Mouse (Mus musculus): ENCODE data around the gene Tpo. TPM values are rescaled to one million over a fixed set of nuclear protein-coding genes. Genes with fewer than 3 reads are reported as not detected.

Gene Tpo
- total and polyA plus RNA-seq, 2 experiments from 2014 or later = 0.05 to 0.81 TPM

DNA sequence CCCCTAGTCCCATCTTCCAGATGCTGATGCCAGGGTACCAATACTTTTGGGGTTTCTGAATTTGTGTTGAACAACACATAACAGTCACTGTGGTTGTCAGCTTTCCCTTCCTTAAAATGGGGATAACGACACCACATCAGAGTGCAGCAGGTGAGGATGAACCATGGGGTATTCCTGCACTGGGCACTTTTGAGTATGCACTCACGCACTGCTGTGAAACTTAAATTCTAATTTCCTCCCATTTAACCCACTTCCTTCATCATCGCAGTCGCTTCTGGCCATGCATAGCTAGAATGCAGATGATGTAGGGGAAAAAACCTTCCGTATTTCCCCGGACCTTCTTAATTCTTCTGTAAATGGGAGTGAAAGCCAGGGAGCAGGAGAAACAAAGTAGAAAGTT is 31.6 kb upstream of the Tpo start:
- 91% methylated on average over 6 of the region's 6 CpGs for WGBS
- no peak overlapping the region for H3K4me2 ChIP-seq (ENCODE audit: low read depth, low read length)
- H3K9ac ChIP-seq (replicated peaks; ENCODE audit: low read length) = no peak overlapping the region
- no peaks in the 10 kb centered on the region for H3K9me3 ChIP-seq (ENCODE audit: low read length)
- no peak overlapping the region for H3K4me3 ChIP-seq (ENCODE audit: low read length)
- no peaks in the 10 kb centered on the region for H3K4me1 ChIP-seq (ENCODE audit: insufficient read depth, low read length)
- DNase-seq (ENCODE audit: low spot score) (no peak), ATAC-seq (no peak)
- H3K36me3 ChIP-seq (ENCODE audit: insufficient read depth, low read length) = no peaks in the 10 kb centered on the region
- no peaks in the 10 kb centered on the region for H3K27me3 ChIP-seq (ENCODE audit: insufficient read depth, low read length)
- TF ChIP-seq CTCF (IDR thresholded peaks at IDR 0.05; ENCODE audit: low read depth) = no peak
- H3K27ac ChIP-seq = no peak overlapping the region

DNA sequence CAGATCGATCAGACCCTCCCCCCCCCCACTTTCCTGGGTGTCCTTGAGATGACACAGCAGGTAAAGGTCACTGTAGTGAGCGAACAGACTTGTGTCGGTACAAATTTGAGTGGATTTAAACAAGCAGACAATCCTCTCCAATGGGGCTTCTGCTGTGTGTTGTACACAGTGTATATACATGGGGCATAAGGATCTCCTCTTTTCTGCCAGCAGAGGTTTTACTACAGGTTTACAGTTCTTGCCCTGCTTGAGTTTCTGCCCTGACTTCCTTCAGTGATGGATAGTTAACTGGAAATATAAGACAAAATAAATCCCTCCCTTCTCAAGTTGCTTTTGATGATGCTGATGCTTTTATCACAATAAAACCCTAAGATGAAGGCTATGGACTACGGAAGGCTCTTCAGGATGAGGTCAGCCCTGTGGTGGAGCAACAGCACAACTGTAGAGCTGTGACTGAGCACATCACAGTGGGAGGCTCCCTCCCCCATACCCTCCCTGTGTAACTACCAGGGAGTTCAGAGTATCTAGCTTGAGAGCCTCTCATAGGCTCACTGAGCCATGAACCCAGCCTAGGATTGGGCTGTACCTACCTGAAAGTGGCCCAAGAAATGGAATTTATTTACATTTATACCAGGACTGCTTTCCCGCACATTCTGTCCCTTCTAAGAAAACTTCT is 29.4 kb upstream of the Tpo start:
- H3K9ac ChIP-seq (replicated peaks; ENCODE audit: low read length) = no peak overlapping the region
- DNase-seq (ENCODE audit: low spot score) (no peak), ATAC-seq (no peak)
- no peaks in the 10 kb centered on the region for H3K27me3 ChIP-seq (ENCODE audit: insufficient read depth, low read length)
- no peak overlapping the region for H3K27ac ChIP-seq
- H3K4me1 ChIP-seq (ENCODE audit: insufficient read depth, low read length) = no peaks in the 10 kb centered on the region
- no peak overlapping the region for H3K4me2 ChIP-seq (ENCODE audit: low read depth, low read length)
- 90% methylated on average over 5 of the region's 5 CpGs for WGBS
- no peak overlapping the region for H3K4me3 ChIP-seq (ENCODE audit: low read length)
- no peak for TF ChIP-seq CTCF (IDR thresholded peaks at IDR 0.05; ENCODE audit: low read depth)
- H3K9me3 ChIP-seq (ENCODE audit: low read length) = no peaks in the 10 kb centered on the region
- no peaks in the 10 kb centered on the region for H3K36me3 ChIP-seq (ENCODE audit: insufficient read depth, low read length)

DNA sequence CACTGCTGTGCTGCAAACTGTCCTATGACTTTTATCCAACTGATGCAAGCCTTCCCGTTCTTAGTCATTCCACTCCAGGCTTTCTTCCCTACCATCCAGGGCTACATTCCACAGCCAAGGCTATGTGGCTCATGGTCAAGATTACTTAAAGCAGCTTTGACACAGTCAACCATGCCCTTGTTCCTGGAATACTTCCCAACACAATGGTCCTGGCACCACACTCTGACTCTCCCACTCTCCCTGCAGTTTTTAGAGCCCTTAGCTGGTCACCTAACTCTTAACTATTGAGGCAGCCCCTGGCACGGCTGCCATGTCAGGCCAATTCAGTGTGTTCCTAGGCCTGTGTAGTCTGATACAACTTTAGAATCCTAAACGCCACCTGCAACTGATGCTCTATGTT is 28.1 kb upstream of the Tpo start:
- H3K4me1 ChIP-seq (ENCODE audit: insufficient read depth, low read length) = no peaks in the 10 kb centered on the region
- H3K36me3 ChIP-seq (ENCODE audit: insufficient read depth, low read length) = no peaks in the 10 kb centered on the region
- DNase-seq (ENCODE audit: low spot score) (peak; percentile 68), ATAC-seq (peak; percentile 79; the same call in 1 of the 2 replicates)
- no peaks in the 10 kb centered on the region for H3K27me3 ChIP-seq (ENCODE audit: insufficient read depth, low read length)
- H3K9ac ChIP-seq (replicated peaks; ENCODE audit: low read length) = no peak overlapping the region
- H3K4me2 ChIP-seq (ENCODE audit: low read depth, low read length) = no peak overlapping the region
- TF ChIP-seq CTCF (IDR thresholded peaks at IDR 0.05; ENCODE audit: low read depth) = no peak
- no peak overlapping the region for H3K27ac ChIP-seq
- H3K9me3 ChIP-seq (ENCODE audit: low read length) = no peaks in the 10 kb centered on the region
- WGBS = 49% methylated on average over 3 of the region's 3 CpGs
- no peak overlapping the region for H3K4me3 ChIP-seq (ENCODE audit: low read length)

DNA sequence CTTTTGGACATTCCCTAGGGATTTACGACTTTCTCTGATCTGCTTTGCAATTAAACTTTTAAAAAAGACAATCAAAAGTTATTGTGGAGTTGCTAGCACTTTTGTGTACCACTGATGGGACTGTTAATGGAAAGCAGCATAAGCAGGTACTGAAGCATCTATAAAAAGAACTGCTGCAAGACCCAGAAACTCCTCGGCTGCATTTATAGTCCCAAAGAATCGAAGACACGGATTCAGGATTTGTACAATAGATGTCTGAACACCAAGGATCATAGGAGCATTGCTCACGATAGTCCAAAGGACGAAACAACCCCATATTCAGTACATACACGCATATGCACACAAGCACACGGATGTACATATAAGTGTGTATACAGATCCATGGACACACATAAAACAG is 27.4 kb upstream of the Tpo start:
- Histone ChIP-seq H3K27ac (no peak overlapping the region), H3K4me3 (ENCODE audit: low read length) (no peak overlapping the region), H3K9me3 (ENCODE audit: low read length) (no peaks in the 10 kb centered on the region), H3K4me1 (ENCODE audit: insufficient read depth, low read length) (no peaks in the 10 kb centered on the region), H3K36me3 (ENCODE audit: insufficient read depth, low read length) (no peaks in the 10 kb centered on the region), H3K27me3 (ENCODE audit: insufficient read depth, low read length) (no peaks in the 10 kb centered on the region), H3K4me2 (ENCODE audit: low read depth, low read length) (no peak overlapping the region), H3K9ac (replicated peaks; ENCODE audit: low read length) (no peak overlapping the region)
- ATAC-seq (no peak), DNase-seq (ENCODE audit: low spot score) (peak; percentile 9)
- 86% methylated on average over 8 of the region's 8 CpGs for WGBS
- TF ChIP-seq CTCF (IDR thresholded peaks at IDR 0.05; ENCODE audit: low read depth) = no peak

DNA sequence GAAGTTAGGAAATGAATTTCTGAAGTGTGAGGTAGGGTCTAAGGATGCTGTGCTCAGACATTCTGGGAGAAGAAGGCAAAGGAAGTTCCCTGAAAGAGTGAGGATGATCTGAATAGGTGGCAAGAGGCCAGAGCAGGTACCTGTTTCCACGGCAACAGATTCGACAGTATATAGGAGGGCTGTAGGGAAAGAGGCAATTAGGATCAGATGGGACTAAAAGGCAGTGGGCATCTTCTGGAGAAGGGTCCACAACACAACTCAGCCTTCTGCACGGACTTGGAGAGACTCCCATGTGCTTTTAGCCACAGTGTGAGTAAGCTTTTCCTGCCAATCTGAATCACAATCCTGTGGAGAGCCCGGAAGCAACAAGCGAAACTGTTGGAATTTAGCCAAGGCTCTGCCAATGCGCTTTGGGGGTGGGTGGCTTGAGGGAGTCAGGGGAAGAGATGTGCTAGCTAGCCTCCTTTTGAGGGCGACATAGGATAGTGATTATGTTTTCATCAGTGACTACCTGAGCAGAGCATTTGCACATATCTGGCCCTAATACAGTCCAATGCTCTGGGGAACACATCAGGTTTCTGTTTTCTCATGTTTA is 21.8 kb upstream of the Tpo start:
- Histone ChIP-seq H3K36me3 (ENCODE audit: insufficient read depth, low read length) (no peaks in the 10 kb centered on the region), H3K9ac (replicated peaks; ENCODE audit: low read length) (no peak overlapping the region), H3K27me3 (ENCODE audit: insufficient read depth, low read length) (no peaks in the 10 kb centered on the region), H3K9me3 (ENCODE audit: low read length) (no peaks in the 10 kb centered on the region), H3K27ac (0 out of 2 replicates have a peak overlapping the region, but pooled peaks have one; percentile 27), H3K4me1 (ENCODE audit: insufficient read depth, low read length) (0 out of 2 replicates have a peak, but pooled peaks cover 5% of the 10 kb centered on the region), H3K4me2 (ENCODE audit: low read depth, low read length) (no peak overlapping the region), H3K4me3 (ENCODE audit: low read length) (no peak overlapping the region)
- no peak for TF ChIP-seq CTCF (IDR thresholded peaks at IDR 0.05; ENCODE audit: low read depth)
- ATAC-seq (peak; percentile 76), DNase-seq (ENCODE audit: low spot score) (peak; percentile 80)
- WGBS = 34% methylated on average over 7 of the region's 7 CpGs

DNA sequence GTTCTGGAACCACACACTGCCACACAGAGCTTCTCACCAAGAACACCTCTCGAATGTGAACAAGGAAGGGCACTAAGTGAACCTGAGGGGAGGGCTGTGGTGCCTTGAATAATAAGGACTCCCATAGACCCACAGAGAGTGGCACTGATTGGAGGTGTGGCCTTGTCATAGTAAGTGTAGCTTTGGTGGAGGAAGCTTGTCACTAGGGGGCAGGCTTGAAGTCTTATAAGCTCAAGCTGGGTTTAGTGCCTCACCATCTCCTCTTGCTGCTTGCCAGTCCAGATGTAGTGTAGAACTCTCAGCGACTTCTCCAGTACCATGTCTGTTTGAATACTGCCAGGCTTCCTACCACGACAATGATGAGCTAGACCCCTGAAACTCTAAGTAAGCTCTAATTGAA is 9.7 kb upstream of the Tpo start:
- Histone ChIP-seq H3K36me3 (ENCODE audit: insufficient read depth, low read length) (no peaks in the 10 kb centered on the region), H3K27me3 (ENCODE audit: insufficient read depth, low read length) (no peaks in the 10 kb centered on the region), H3K9me3 (ENCODE audit: low read length) (no peaks in the 10 kb centered on the region), H3K9ac (replicated peaks; ENCODE audit: low read length) (no peak overlapping the region), H3K27ac (no peak overlapping the region), H3K4me1 (ENCODE audit: insufficient read depth, low read length) (no peaks in the 10 kb centered on the region), H3K4me2 (ENCODE audit: low read depth, low read length) (no peak overlapping the region), H3K4me3 (ENCODE audit: low read length) (no peak overlapping the region)
- peak; percentile 30; the same call in 1 of the 2 replicates for TF ChIP-seq CTCF (IDR thresholded peaks at IDR 0.05; ENCODE audit: low read depth)
- 63% methylated on average over 3 of the region's 3 CpGs for WGBS
- ATAC-seq = no peak
- DNase-seq (ENCODE audit: low spot score) = peak; percentile 11

DNA sequence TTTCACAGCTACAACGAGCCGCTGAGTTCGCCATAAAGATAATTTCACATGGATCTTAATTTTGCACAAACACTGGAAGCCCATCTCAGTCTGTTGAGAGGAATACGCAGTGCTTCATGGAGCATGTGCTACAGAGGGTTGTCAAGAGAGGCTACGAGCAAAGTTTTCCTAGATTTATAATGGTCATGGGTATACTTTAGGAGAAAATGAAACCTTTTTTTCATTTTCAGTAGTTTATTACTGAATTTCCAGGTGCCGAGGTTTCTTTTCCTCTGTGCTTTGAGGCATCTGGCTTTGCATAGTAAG is 3.1 kb downstream of the Tpo start:
- Histone ChIP-seq H3K4me2 (ENCODE audit: low read depth, low read length) (peak overlapping the region; percentile 27), H3K4me3 (ENCODE audit: low read length) (no peak overlapping the region), H3K36me3 (ENCODE audit: insufficient read depth, low read length) (no peaks in the 10 kb centered on the region), H3K4me1 (ENCODE audit: insufficient read depth, low read length) (no peaks in the 10 kb centered on the region; the same call in 1 of the 2 replicates), H3K9ac (replicated peaks; ENCODE audit: low read length) (no peak overlapping the region), H3K27me3 (ENCODE audit: insufficient read depth, low read length) (no peaks in the 10 kb centered on the region), H3K27ac (peak overlapping the region; percentile 46; the same call in 1 of the 2 replicates), H3K9me3 (ENCODE audit: low read length) (no peaks in the 10 kb centered on the region)
- DNase-seq (ENCODE audit: low spot score) (no peak), ATAC-seq (peak; percentile 55; the same call in 1 of the 2 replicates)
- no peak for TF ChIP-seq CTCF (IDR thresholded peaks at IDR 0.05; ENCODE audit: low read depth)
- 41% methylated on average over 6 of the region's 6 CpGs for whole genome bisulfite sequencing
